Mouse (Mus musculus) bone marrow, adult 2 months (tissue): ENCODE data around the gene Ints3.

Source experiments
- CTCF ChIP-seq: fragments of 200-500 bp; IDR thresholded peaks from 2 replicates; pipeline ENCODE4 v1.5.1; 2011; ENCODE audit warnings: low read length, control low read depth; ENCODE audit not compliant: control insufficient read depth, insufficient read depth
- POLR2A ChIP-seq: fragments of 200-500 bp; IDR thresholded peaks from 2 replicates; pipeline ENCODE4 v1.6.1; 2011; ENCODE audit warnings: low read depth, mild to moderate bottlenecking, control low read depth, low read length, borderline replicate concordance; ENCODE audit not compliant: control insufficient read depth

- TF ChIP-seq CTCF (no peak), POLR2A (no peak)
Observed at GRCm38 (mm10) chr3:90384851-90385375, 48.5 kb downstream of the Ints3 start.
